Mouse (Mus musculus) hindlimb bud, embryonic 11.5 days (tissue): ENCODE results near the gene Ptpa.
"Not testable (repeated sequence)": the region's sequence is repeated elsewhere in the genome, so short reads cannot be mapped to it uniquely, and the experiment has no call there.

ENCODE experiments used
- DNase-seq: peaks from one replicate; pipeline ENCODE4 v3.0.0-alpha.2; 2012; ENCODE audit warnings: low read depth, low spot score; ENCODE audit errors: extremely low spot score

Ptpa gene

DNA sequence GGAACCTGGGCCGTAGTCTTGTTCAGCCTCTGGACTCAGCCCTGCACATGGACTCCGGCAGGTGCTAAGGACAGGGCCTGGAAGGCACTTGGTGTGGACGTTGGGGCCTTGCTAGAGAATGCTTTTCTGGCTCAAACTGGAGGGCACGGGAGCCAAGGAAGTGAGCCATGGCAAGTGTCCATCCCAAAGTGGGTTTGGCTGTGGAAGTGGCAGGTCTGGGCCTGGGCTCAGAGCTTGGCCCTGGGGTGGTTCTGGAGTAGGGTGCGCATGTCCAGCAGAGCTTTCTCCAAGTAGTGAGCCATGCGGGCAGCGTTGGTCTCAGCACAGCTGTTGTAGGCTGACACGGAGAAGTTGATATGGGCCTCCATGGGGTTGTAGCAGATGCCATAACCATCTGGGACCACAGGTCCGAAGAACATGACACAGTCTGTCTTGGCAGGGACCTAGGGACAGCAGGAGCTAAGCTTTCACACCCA is 13.4 kb upstream of the Ptpa start:
- DNase-seq, result no peak

DNA sequence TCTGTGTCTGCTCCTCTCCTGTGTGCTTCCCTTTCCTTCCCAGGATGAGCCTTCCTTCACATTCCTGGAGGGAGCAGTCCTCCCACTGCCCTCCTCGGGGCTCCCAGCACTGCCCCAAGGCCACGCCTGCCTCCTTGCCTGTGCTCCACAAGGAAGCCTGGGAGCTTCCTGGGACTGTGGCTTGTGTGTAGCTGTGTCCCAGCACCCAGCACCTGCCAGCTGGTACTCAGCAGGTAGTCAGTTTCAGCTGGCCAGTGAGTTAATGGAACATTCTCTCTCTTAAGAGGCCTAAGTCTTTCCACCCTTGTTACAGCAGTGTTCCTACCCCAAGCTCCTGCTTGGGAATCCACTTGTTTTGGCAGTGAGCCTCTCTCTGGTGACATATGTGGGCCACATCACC is 13.0 kb upstream of the Ptpa start:
- DNase-seq, result no peak

DNA sequence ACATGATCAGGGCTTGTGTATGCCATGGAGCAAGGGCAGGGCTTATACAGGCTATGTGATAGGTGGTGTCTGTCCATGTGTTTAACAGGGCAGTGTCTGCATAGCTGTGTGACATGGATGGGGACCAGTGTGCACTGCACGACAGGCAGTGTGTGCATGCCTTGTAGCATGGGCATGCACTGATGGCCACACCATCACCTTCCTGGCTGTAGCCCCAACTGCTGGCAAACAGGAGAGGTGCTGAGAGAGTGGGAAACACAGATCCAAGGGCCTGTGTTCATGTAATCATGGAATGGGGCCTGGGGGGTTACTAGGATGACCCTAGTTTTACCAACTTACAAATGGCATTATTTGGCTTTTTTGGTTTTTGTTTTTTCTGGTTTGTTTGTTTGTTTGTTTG is 12.0 kb upstream of the Ptpa start:
- DNase-seq, result no peak

DNA sequence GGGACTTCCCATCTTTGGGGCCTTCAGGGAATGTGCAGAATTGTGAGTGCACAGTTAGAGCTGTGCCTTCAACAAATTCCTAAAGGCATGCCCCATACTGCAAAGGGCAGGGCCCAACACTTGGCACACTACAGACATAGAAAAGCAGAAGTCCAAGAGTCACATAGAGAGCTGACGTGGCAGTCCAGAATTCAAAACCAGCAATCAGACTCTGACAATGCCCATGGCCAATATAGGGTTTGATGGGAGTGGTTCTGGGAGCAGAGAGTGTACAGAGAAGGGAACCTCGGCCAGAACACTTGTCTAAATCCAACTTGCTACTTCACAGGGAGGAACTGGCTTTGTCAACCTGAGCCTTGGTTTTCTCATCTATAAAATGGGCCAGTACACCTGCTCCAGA is 8.6 kb upstream of the Ptpa start:
- DNase-seq, result no peak

DNA sequence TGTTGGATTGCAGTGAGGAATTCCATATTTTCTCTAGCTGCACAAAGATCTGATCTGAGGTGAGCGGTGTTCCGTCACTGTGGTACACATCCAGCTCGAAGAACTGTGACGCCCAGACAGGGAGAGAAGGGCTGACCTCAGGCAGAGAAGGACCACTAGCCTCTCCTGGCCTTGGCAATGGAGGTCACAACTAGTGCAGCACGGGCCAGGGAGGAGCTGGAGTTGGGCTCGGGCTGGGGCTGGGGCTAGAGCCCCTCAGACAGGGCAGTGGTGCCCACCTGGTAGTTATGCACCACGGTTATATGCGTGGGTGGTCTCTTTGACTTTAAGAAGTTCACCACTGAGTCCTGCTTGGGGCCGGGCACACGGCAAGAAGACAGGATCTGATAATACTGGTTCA is 8.1 kb upstream of the Ptpa start:
- no peak for DNase-seq

DNA sequence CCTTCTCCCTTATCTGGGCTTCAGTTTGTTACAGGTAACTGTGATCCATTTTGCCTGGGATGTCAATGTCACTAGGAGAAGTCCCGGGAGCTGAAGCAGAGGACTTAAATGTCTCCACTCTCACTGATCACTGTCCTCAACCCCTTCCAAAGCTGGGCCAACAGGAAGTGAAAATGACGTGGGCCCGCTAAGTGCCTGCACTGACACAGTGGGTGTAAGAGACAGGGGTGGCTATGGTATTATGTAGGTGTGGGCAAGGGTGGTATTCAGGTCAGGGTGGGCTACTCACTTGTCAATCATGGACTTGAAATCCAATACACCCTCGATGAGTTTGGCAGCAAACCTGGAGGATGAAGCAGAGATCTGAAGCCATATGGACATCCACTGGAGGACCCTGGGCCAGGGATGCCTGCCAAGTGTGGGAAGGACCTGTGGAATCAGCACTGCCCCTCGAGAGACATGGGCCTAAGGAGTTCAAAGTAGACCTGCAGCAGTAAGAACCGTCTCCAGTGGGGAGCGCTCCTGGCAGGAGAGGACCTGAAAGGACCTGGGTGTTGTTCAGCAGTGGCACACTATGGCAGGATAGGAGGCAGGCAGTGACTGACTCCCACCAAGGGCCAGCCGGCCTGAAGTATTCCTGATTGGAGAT is 7.3 kb upstream of the Ptpa start:
- no peak for DNase-seq

DNA sequence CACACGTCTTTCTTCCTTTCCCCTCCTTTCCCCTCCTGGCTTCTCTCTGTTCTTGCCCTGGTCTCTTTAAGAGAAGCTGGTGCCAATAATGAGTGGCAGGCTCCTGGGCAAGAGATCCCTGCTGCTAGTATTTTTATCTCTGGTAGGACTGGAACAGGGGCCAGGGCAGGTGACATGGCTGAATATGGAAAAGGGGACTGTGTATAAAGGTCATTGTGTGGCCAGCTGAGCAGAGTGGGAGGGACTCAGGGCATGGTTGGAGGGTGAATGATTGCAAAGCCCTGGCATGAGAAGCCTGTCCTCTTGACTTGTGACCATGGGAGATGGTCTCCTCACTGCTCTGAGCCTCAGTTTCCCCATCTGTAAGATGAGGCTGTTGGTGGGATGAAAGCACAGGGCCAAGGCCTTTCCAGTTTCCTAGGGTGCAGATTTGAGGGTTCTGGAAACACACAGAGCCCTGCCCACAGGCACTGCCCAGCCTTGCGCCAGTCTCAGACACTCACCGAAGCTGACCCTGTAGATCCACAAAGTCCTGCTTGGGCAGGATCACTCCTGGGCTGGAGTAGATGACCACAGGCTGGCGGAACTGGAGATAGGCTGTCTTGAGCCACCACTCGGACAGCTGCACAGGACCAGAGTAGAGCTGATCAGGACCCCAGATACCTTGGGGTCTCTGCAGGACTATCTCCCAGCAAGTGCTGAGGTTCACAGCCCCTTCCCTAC is 6.2 kb upstream of the Ptpa start:
- no peak for DNase-seq

DNA sequence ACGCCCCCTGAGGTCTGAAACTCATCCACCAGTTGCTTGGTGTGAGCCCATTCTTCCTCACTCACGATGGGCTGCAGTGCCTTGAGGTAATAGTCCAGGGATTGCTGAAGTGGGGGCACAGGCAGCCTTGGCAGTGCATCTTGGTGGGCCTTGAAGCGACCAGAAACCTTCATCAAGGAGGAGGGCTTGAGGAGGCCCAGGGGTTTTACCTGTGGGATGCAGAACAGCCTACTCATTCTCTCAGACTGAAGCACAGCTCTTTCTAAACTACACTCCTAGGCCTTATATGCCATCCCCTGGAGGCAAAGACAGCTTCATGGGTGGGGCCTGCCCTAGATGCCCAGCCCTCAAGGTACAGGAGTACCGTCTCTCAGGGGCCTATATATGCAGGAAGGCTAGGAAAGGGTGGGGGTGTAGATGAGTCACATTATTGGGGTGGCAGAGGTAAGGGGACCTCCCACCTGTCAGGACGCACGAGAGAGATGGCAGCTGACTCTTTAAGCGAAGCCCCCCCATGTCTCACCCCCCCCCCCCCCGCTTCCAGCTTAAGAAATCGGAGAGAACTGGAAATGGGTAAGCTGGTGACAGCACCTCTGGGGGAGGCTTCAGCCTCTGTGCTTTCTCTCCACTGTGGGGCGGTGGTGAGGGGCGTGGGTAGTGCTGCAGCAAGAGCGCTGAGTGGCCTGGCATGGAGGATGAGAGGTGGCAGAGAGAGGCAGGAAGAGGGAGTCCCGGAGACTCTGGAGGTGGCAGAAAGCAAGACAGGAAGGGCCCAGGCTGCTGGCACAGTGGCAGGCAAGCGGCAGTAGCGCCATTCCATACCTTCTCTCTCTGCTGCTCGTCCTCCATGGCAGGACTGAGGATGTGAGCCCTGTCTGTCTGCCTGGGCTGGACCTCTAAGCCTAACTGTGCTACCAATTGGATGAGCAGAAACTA is 2.5 kb upstream of the Ptpa start:
- no peak for DNase-seq

DNA sequence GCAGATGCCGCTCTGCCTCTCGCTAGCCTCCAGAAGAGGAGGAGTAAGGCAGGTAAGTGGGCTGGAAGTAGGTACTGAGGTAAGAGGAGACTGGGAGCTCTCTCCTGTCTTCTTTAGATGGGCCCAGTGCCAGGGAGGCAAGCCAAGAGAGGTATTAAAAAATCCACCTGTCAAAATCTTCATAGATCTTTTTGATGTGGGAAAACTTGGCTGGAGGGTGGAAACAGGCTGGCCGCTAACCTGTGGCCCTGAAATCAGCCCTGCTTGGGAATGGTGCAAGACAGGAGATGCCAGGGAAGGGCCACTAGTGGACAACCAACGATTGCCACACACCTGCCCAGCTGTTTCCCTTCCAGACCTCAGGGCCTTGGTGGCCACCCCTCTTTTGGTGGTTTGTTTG is 1.7 kb upstream of the Ptpa start:
- DNase-seq, result no peak

DNA sequence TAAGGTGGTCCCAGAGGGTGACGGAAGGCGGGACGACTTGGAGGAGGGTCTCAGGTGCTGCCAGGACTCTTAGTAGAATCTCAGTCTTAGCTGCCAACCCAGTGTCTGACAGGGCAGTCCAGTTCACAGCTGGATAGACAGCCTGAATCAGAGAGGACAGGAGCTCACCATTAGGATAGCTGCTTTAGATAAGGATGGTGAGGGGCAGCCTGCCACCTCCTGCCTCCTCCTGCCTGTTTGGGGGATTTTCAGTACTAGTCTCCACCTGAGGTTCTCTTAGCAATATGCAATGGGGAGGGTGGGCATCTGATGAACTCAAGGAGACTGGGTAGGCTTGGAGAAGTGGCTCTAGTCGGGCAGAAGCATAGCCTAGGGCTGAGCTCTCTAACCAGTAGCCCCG is 1.2 kb upstream of the Ptpa start:
- DNase-seq, result no peak

DNA sequence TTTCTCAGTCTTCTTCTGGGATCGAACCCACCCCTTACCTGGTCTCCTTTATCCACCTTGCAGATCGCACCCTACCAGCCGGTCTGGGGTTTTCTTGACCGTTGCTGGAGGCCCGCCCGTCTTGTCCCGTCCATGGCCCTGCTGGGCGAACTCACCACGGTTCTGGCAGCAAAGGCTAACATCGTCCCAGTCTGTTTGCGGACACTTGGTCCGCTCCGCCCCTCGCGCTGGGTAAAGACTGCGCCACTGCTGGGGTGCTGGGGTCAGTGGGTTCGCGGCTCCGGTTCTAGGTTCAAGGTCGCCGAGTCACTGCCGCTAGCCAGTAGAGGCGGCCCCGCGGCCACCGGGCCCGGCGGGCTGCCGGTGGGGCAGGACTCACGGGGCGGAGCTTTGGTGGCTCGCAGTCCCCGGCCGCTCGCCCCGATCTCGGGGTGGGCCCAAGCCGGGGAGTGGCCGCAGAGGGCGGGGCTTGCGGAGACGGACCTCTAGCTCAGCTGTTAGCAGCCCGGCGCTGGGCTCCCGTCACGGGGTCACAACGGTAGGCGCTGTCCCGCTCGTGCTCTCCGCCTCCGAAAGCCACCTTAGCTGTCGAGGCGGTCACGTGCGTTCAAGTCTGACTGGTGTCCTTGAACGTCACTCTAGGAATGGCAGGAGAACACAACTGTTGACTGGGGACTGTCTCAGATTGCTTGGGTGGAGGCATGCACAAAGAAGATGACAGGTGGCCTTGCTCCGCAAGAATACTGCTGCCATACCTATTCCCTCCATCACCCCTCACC is 493 bp upstream of the Ptpa start, which contains the start of gene Crat:
TSS of gene Crat (minus strand) at position 657 of the 779 bp plus-strand sequence.
- DNase-seq, result no peak

DNA sequence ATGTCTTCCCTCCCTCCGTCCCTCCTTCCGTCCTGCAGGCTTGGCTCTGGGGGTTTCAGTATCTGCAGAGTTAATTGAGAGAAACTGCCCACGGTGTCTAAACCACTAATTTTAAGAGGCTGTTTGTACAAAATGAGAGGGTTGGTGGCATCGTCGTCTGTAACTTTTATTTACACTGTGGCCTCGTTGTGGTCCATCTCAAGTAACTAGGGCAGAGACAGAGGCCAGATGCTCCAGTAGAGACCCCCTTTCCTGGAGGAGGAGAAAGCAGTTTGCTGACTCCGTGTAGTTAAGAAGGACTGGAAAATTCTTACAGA is 768 bp downstream of the Ptpa start:
- DNase-seq, result no peak

DNA sequence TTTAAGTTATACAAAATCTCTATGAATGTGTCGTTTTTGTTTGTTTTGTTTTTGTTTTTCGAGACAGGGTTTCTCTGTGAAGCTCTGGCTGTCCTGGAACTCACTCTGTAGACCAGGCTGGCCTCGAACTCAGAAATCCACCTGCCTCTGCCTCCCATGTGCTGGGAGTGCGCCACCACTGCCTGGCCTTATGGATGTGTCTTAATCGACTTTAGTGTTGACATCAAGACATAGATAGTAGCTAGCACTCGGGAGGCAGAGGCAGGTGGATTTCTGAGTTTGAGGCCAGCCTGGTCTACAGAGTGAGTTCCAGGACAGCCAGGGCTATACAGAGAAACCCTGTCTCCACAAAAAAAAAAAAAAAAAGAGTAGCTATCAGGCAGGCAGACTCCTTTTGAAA is 1.3 kb downstream of the Ptpa start:
- not testable (repeated sequence) for DNase-seq

DNA sequence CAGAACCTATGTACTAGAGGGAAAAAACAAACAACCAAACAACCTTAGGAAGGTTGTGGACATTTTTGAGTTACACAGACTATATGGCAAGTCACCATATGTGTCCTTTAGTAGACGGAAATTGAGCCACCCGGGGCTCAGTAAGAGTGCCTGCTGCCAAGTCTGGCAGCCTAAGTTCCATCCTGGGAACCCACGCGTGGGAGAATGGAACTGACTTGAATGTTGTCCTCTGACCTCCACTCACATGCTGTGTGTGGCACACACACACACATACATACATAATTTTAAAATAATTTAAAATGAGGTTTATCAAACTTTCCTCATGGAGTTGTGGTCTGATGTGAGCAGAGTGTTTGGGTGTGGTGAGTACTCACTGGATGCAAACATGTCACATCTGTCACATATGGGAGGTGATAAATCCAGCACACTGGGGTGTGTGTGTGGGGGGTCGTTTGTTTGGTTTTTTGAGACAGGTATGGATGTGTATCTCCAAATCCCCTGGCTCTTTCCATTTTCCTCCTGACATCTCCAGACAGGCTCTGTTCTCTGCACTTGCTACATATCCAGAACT is 1.8 kb downstream of the Ptpa start:
- no peak for DNase-seq

DNA sequence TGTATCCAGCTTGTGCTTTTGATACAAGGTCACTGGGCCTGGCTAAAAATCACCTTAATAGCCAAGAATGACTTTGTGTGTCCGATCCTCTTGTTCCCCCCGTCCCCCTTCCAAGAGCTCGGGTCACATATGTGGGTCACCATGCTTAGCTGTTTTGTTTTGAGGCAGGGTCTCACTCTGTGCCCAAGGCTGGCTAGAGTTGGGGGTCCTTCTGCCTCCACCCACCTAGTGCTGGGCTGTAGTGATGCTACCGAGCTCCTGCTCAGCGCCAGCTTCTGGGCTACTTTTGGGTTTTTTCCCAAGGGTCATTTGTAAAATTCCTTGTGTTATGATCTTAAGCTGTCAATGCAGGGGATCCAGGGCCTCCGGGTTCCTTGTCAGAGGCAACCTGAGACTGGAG is 2.4 kb downstream of the Ptpa start:
- no peak for DNase-seq

DNA sequence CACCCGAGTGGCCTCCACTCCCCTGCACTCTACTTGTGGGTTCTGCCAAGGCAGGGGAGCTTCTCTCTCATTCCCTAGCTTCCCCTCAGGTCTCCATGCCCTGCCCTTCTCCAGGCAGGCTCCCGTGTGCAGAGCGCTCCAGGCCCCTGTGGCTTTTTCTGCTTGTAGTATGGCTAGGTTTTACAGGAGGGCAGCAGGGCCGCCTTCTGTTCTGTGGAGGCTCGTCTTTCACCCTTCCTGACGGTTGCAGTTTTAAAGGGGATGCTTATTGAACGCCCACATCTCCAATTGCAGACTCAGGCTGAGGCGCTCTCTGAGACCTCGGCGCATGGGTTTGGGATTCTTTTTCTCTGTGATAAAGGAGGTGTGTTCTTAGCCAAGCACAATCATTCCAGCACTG is 3.3 kb downstream of the Ptpa start:
- no peak for DNase-seq

DNA sequence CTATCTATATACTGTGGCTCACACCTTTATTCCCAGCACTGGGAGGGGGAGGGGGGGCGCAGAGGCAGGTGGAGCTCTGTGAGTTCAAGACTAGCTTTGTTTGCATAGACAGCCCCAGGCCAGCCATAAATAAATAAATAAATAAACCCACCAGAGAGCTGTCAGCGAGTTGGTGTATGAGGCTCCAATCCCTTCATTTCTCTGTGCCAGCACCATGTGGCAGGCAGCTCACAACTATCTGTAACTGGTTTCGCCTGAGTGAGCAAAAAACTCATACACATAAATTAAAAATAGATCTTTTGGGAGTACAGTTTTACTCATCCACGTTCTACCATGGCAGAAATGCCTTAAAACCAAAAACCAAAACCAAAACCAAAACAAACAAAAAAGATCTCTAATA is 5.6 kb downstream of the Ptpa start:
- DNase-seq, result no peak

DNA sequence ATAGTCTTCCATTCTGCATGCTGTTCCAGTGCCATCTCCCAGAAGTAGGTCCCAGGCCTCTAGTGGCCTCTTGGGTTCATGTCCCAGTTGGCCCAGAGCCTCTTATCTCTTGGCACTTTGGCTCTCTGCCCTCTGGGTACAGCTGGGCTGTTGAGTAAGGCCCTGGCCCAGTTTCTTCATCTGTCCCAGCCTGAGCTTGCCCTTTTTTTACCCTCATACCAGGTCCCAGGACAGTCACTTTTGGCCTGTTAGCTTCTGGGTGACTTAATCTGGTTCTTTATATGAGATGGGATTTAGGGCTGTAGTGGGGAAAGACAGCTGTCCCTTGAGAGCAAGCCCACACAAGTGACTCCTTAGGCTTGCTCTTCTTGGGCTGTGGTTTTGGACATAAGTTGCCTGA is 13.3 kb downstream of the Ptpa start:
- DNase-seq, result no peak

DNA sequence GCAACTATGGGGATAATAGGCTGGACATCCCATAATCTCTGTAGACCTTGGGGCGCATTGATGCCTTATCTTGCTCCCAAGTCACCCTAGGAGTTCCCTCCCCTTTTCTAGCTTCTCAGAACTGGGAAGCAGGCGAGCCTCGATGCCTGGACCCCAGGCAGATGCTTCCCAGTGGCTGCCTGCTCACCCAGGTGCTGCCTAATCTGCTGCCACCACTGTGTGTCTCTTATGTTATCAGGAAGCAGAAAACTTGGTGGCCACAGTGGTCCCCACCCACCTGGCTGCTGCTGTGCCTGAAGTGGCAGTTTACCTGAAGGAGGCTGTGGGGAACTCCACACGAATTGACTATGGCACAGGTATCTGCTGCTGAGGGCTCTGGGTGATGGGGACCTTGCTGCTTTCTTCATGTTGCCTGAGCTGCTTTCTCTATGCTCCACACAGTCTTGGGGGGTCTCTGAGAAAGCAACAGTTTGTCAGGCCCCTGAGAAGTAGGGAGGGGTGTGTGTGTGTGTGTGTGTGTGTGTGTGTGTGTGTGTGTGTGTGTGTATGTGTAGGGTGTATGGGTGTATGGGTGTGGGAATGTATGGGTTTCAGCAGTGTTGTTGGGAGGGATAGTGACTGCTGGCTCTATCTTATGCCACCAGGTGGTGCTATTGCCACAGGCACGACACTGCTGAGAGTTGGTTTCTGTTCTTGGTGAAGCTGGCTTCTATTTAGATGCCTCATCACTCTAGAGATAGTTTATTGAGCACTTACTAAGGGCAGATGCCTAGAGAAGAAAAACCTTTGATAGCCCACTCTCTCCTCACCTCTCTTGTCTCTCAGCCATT is 19.7 kb downstream of the Ptpa start:
- DNase-seq, result no peak

DNA sequence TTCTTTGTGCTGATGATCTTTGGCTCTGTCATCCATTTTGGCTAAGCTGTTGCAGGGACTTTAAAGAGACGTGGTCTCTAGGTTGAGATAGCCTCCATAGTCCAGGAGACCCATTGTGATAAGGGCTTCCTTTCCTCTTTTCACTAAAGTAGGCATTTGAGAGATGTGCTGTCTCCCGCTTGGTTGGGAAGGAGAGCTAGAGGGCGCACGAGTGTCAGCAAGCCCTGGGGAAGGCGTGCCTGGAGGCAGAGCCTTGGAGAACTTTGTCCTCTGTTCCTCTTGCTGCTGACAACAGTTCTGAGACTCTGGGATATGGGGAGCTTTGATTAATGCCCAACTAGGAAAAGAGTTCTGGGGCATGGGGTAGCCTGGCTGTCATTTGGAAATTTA is 20.3 kb downstream of the Ptpa start:
- DNase-seq, result no peak
